ENCODE assay signal across 14 mouse cellular contexts in the genomic region with DNA sequence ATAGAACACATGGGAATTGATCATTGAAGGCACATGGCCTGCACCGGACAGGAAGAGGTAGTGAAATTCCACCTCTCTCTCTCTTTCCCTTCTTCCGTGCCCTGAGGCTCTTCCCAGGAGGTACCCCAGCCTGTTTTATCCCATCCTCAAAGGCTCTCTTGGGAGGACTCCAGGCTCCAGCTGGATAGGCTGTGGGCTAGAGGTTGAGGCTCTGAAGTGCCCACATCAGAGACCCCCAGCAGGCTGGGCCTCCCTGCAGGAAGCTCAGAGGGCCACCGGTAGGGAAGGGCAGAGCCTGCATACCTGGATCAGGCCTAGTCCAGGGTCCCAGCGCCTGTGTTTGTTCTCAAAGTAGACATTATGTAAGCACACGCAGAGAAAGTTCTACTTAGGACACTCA. TPM values are rescaled to one million over a fixed set of nuclear protein-coding genes. Genes with fewer than 3 reads are reported as not detected.
A peak's percentile ranks its signal among the peaks of the same experiment; 100 is the strongest.
DNase-seq lines count a peak whose midpoint lies in the region; ATAC-seq and TF ChIP-seq lines count a peak whose summit lies in the region.
"Had no signal": no experiment of that assay in that cellular context is flagged by ENCODE, and none has a peak within 500 bp of the region (broad histone marks: within the 10 kb centered on the region; RNA-seq: fewer than 3 reads in every experiment).

No protein-coding gene starts in this region.

- no peak overlapping the region for H3K4me2 ChIP-seq in heart, postnatal 0 days (ENCODE audit: low read depth, low read length)
- H3K4me2 ChIP-seq: intestine, embryonic 15.5 days had no signal

- H3K27ac ChIP-seq in layer of hippocampus, adult 2 months: 0 out of 2 replicates have a peak overlapping the region, but pooled peaks have one; percentile 18
- peak overlapping the region; percentile 70 for H3K27ac ChIP-seq in heart, postnatal 0 days (ENCODE audit: low read depth)

- peaks cover 7% of the 10 kb centered on the region for H3K4me1 ChIP-seq in heart, postnatal 0 days (ENCODE audit: control insufficient read depth, insufficient read depth)

- intact Hi-C loops in heart, postnatal 25 days (cut with DNase I): loop anchor here (2.0 kb wide), 1 partner anchor 21 kb away; no protein-coding TSS in a partner anchor
- intact Hi-C loops in left cerebral cortex, postnatal 14 days (cut with DNase I): loop anchor here (5.0 kb wide), 1 partner anchor 36 kb away; no protein-coding TSS in a partner anchor

- no peaks in the 10 kb centered on the region for H3K9me3 ChIP-seq in heart, postnatal 0 days (replicated peaks; ENCODE audit: control insufficient read depth, low read length)
- H3K9me3 ChIP-seq: intestine, embryonic 15.5 days had no signal

- 50% methylated on average over 5 of the region's 5 CpGs for WGBS in heart, postnatal 0 days

- ATAC-seq in heart, postnatal 0 days (ENCODE audit: insufficient read depth, low read depth): peak; percentile 6; the same call in 1 of the 2 replicates
- ATAC-seq: midbrain, embryonic 16.5 days had no signal

- H3K27me3 ChIP-seq in heart, postnatal 0 days (ENCODE audit: control insufficient read depth, insufficient read depth, low read length): no peaks in the 10 kb centered on the region
- H3K27me3 ChIP-seq: intestine, embryonic 15.5 days had no signal

- peak; percentile 43 to 61 for DNase-seq in heart, adult 18-20 months
- DNase-seq in heart, postnatal 25 days (ENCODE audit: low spot score): no peak
- no peak for DNase-seq in layer of hippocampus, adult 2 months (ENCODE audit: low spot score in 2 of 2)
- no peak for DNase-seq in layer of hippocampus, adult 11-12 months (ENCODE audit: low spot score)
- DNase-seq in heart, postnatal 0 days (ENCODE audit: low spot score): no peak
- DNase-seq in lung, postnatal 25 days (ENCODE audit: low spot score): peak; percentile 32
- DNase-seq in frontal cortex, postnatal 14 days (ENCODE audit: low spot score in 2 of 2): no peak
- DNase-seq in left cerebral cortex, postnatal 14 days (ENCODE audit: low spot score in 2 of 2): no peak
- DNase-seq: cerebellum, adult 8-10 months; right cerebral cortex, postnatal 25 days; thymus, adult 18-20 months had no signal

- no peak for TF ChIP-seq CTCF in layer of hippocampus, adult 2 months (conservative IDR thresholded peaks at IDR 0.05)
- no peak for TF ChIP-seq CTCF in heart, postnatal 0 days (IDR thresholded peaks at IDR 0.05; ENCODE audit: low read depth)

- no peak overlapping the region for H3K9ac ChIP-seq in heart, postnatal 0 days (replicated peaks; ENCODE audit: low read depth, low read length)
- H3K9ac ChIP-seq: intestine, embryonic 15.5 days had no signal

- TF ChIP-seq EP300 in heart, postnatal 0 days (IDR thresholded peaks at IDR 0.05; ENCODE audit: low read depth): no peak

- no peak overlapping the region for H3K4me3 ChIP-seq in layer of hippocampus, adult 2 months
- H3K4me3 ChIP-seq in heart, postnatal 0 days (ENCODE audit: low read depth, low read length): no peak overlapping the region
- H3K4me3 ChIP-seq: intestine, embryonic 15.5 days had no signal

- H3K36me3 ChIP-seq in heart, postnatal 0 days (replicated peaks; ENCODE audit: control insufficient read depth, insufficient read depth, low read length): no peaks in the 10 kb centered on the region
- H3K36me3 ChIP-seq: intestine, embryonic 15.5 days had no signal

RNA-seq across cellular contexts. Expression of a gene that starts 19.5 kb away (rescaled TPM):
- total RNA-seq in heart, adult 18-20 months (2021): 10 to 100 TPM; 13.0 to 26.3 TPM
- 10 to 100 TPM; 18.5 to 22.8 TPM for total RNA-seq in heart, postnatal 25 days (2021)
- 1 to 10 TPM; 3.5 to 4.7 TPM for total RNA-seq in layer of hippocampus, adult 2 months (2021)
- 55.8 and 81.4 TPM in 2 replicates for total RNA-seq in heart, postnatal 0 days (2014; rRNA removed; ENCODE audit: low replicate concordance)
- polyA plus RNA-seq in heart, postnatal 0 days (2015; fragmentation: Nextera tagmentation; extraction: Ambion mirVana): 27.1 and 28.1 TPM in 2 replicates
- total RNA-seq in left cerebral cortex, postnatal 14 days (2021): 1 to 10 TPM; 3.8 to 5.7 TPM

RNA-seq across cellular contexts. Expression of a gene that starts 23.4 kb away (rescaled TPM):
- 10 to 100 TPM; 66.9 to 78.5 TPM for total RNA-seq in heart, adult 18-20 months (2021)
- 10 to 100 TPM; 80.9 to 87.9 TPM for total RNA-seq in heart, postnatal 25 days (2021)
- total RNA-seq in layer of hippocampus, adult 2 months (2021): 100 to 1,000 TPM; 237 to 271 TPM
- 299 and 316 TPM in 2 replicates for total RNA-seq in heart, postnatal 0 days (2014; rRNA removed; ENCODE audit: low replicate concordance)
- 215 and 216 TPM in 2 replicates for polyA plus RNA-seq in heart, postnatal 0 days (2015; fragmentation: Nextera tagmentation; extraction: Ambion mirVana)
- 100 to 1,000 TPM; 349 to 363 TPM for total RNA-seq in left cerebral cortex, postnatal 14 days (2021)

RNA-seq across cellular contexts. Expression of a gene that starts 39.9 kb away (rescaled TPM):
- not detected for total RNA-seq in heart, adult 18-20 months (2021)
- not detected for total RNA-seq in heart, postnatal 25 days (2021)
- total RNA-seq in layer of hippocampus, adult 2 months (2021): not detected
- total RNA-seq in heart, postnatal 0 days (2014; rRNA removed; ENCODE audit: low replicate concordance): not detected in 2 replicates
- polyA plus RNA-seq in heart, postnatal 0 days (2015; fragmentation: Nextera tagmentation; extraction: Ambion mirVana): not detected in 2 replicates
- total RNA-seq in left cerebral cortex, postnatal 14 days (2021): not detected
- polyA plus RNA-seq: forebrain, embryonic 11.5 days; intestine, embryonic 15.5 days had no signal

RNA-seq across cellular contexts. Expression of a gene that starts 54.1 kb away (rescaled TPM):
- 10 to 100 TPM; 50.3 to 60.0 TPM for total RNA-seq in heart, adult 18-20 months (2021)
- total RNA-seq in heart, postnatal 25 days (2021): 10 to 100 TPM; 54.8 to 65.5 TPM
- total RNA-seq in layer of hippocampus, adult 2 months (2021): 100 to 1,000 TPM; 286 to 314 TPM
- total RNA-seq in heart, postnatal 0 days (2014; rRNA removed; ENCODE audit: low replicate concordance): 128 and 148 TPM in 2 replicates
- polyA plus RNA-seq in heart, postnatal 0 days (2015; fragmentation: Nextera tagmentation; extraction: Ambion mirVana): 55.5 and 61.1 TPM in 2 replicates
- 100 to 1,000 TPM; 333 to 347 TPM for total RNA-seq in left cerebral cortex, postnatal 14 days (2021)

RNA-seq across cellular contexts. Expression of a gene that starts 54.9 kb away (rescaled TPM):
- total RNA-seq in heart, adult 18-20 months (2021): 10 to 100 TPM; 49.1 to 53.1 TPM
- total RNA-seq in heart, postnatal 25 days (2021): 10 to 100 TPM; 46.2 to 48.0 TPM
- total RNA-seq in layer of hippocampus, adult 2 months (2021): 10 to 100 TPM; 46.7 to 49.5 TPM
- total RNA-seq in heart, postnatal 0 days (2014; rRNA removed; ENCODE audit: low replicate concordance): 40.4 and 54.2 TPM in 2 replicates
- 28.0 and 28.9 TPM in 2 replicates for polyA plus RNA-seq in heart, postnatal 0 days (2015; fragmentation: Nextera tagmentation; extraction: Ambion mirVana)
- total RNA-seq in left cerebral cortex, postnatal 14 days (2021): 10 to 100 TPM; 50.3 to 57.2 TPM

Comparison
In these comparisons a context has a peak if more than half of its experiments do, and no peak if none do; other contexts are left out.
1. DNase-seq: peak in heart, adult 18-20 months (2 of 2) and lung, postnatal 25 days (single experiment); none in heart, postnatal 25 days (single experiment), layer of hippocampus, adult 2 months (0 of 2), layer of hippocampus, adult 11-12 months (single experiment), heart, postnatal 0 days (single experiment), frontal cortex, postnatal 14 days (0 of 2) and left cerebral cortex, postnatal 14 days (0 of 2).